Mouse (Mus musculus) thymus, adult 2 months (tissue): ENCODE results near the gene Casq1.

Experiments used
- CTCF ChIP-seq: fragments of 200-500 bp; IDR thresholded peaks from 2 replicates; pipeline ENCODE4 v1.5.1; 2012; ENCODE audit warnings: mild to moderate bottlenecking, control low read depth, low read length, moderate library complexity, borderline replicate concordance; ENCODE audit not compliant: control insufficient read depth, poor library complexity, insufficient read depth; ENCODE audit errors: extremely low read depth
- POLR2A ChIP-seq: fragments of 200-500 bp; IDR thresholded peaks from 2 replicates; pipeline ENCODE4 v1.6.1; 2012; ENCODE audit warnings: mild to moderate bottlenecking, low read length, control low read depth, moderate library complexity; ENCODE audit not compliant: control insufficient read depth, poor library complexity, insufficient read depth; ENCODE audit errors: extremely low read depth

- no peak for TF ChIP-seq POLR2A
- TF ChIP-seq CTCF, result no peak
Measured at GRCm38 (mm10) chr1:172261477-172262078, 41.9 kb upstream of the Casq1 start, which contains the start of gene Igsf8.
